Mouse (Mus musculus): ENCODE measurements around the gene Rcn3. TPM values are rescaled to one million over a fixed set of nuclear protein-coding genes. Genes with fewer than 3 reads are reported as not detected.
A peak's percentile ranks its signal among the peaks of the same experiment; 100 is the strongest.
"Not testable (repeated sequence)": the region's sequence is repeated elsewhere in the genome, so short reads cannot be mapped to it uniquely, and the experiment has no call there.

Gene Rcn3
- polyA plus RNA-seq, 1 experiment = 0.91 TPM

- no peaks in the 10 kb centered on the region; the same call in 1 of the 2 replicates for H3K4me1 ChIP-seq (ENCODE audit: control insufficient read depth)
- H3K27me3 ChIP-seq (ENCODE audit: control insufficient read depth) = no peaks in the 10 kb centered on the region
- H3K9me3 ChIP-seq (ENCODE audit: control insufficient read depth, low read length) = no peaks in the 10 kb centered on the region
- no peaks in the 10 kb centered on the region for H3K36me3 ChIP-seq (ENCODE audit: control insufficient read depth)
- TF ChIP-seq TAL1 (IDR thresholded peaks at IDR 0.05; ENCODE audit: low read length) = no peak
- TF ChIP-seq GATA1 (IDR thresholded peaks at IDR 0.05; ENCODE audit: low read length) = no peak
- H3K4me3 ChIP-seq (replicated peaks) = peak overlapping the region; percentile 17
Observed at GRCm38 (mm10) chr7:45102940-45103585, 11.0 kb upstream of the Rcn3 start.

- Histone ChIP-seq H3K36me3 (ENCODE audit: control insufficient read depth) (no peaks in the 10 kb centered on the region), H3K4me1 (ENCODE audit: control insufficient read depth) (no peaks in the 10 kb centered on the region; the same call in 1 of the 2 replicates), H3K4me3 (replicated peaks) (no peak overlapping the region), H3K9me3 (ENCODE audit: control insufficient read depth, low read length) (no peaks in the 10 kb centered on the region), H3K27me3 (ENCODE audit: control insufficient read depth) (no peaks in the 10 kb centered on the region)
- TF ChIP-seq TAL1 (IDR thresholded peaks at IDR 0.05; ENCODE audit: low read length) (no peak), GATA1 (IDR thresholded peaks at IDR 0.05; ENCODE audit: low read length) (no peak)
Observed at GRCm38 (mm10) chr7:45102441-45102840, 10.4 kb upstream of the Rcn3 start.

- no peak overlapping the region for H3K4me3 ChIP-seq (replicated peaks)
- no peaks in the 10 kb centered on the region; the same call in 1 of the 2 replicates for H3K4me1 ChIP-seq (ENCODE audit: control insufficient read depth)
- H3K9me3 ChIP-seq (ENCODE audit: control insufficient read depth, low read length) = no peaks in the 10 kb centered on the region
- H3K27me3 ChIP-seq (ENCODE audit: control insufficient read depth) = no peaks in the 10 kb centered on the region
- TF ChIP-seq TAL1 (IDR thresholded peaks at IDR 0.05; ENCODE audit: low read length) (no peak), GATA1 (IDR thresholded peaks at IDR 0.05; ENCODE audit: low read length) (no peak)
- no peaks in the 10 kb centered on the region for H3K36me3 ChIP-seq (ENCODE audit: control insufficient read depth)
Observed at GRCm38 (mm10) chr7:45100046-45100445, 8.0 kb upstream of the Rcn3 start.

GRCm38 (mm10) chr7:45098541-45099240, 6.7 kb upstream of the Rcn3 start:
- no peaks in the 10 kb centered on the region for H3K9me3 ChIP-seq (ENCODE audit: control insufficient read depth, low read length)
- no peak for TF ChIP-seq TAL1 (IDR thresholded peaks at IDR 0.05; ENCODE audit: low read length)
- TF ChIP-seq GATA1 (IDR thresholded peaks at IDR 0.05; ENCODE audit: low read length) = no peak
- H3K27me3 ChIP-seq (ENCODE audit: control insufficient read depth) = no peaks in the 10 kb centered on the region
- H3K4me1 ChIP-seq (ENCODE audit: control insufficient read depth) = peaks cover 3% of the 10 kb centered on the region
- no peak overlapping the region for H3K4me3 ChIP-seq (replicated peaks)
- H3K36me3 ChIP-seq (ENCODE audit: control insufficient read depth) = no peaks in the 10 kb centered on the region

GRCm38 (mm10) chr7:45097479-45097878, 5.5 kb upstream of the Rcn3 start:
- H3K36me3 ChIP-seq (ENCODE audit: control insufficient read depth) = no peaks in the 10 kb centered on the region
- H3K27me3 ChIP-seq (ENCODE audit: control insufficient read depth) = peaks cover 4% of the 10 kb centered on the region; the same call in 1 of the 2 replicates
- TF ChIP-seq TAL1 (IDR thresholded peaks at IDR 0.05; ENCODE audit: low read length) (no peak), GATA1 (IDR thresholded peaks at IDR 0.05; ENCODE audit: low read length) (no peak)
- H3K4me1 ChIP-seq (ENCODE audit: control insufficient read depth) = peaks cover 13% of the 10 kb centered on the region
- no peak overlapping the region for H3K4me3 ChIP-seq (replicated peaks)
- no peaks in the 10 kb centered on the region for H3K9me3 ChIP-seq (ENCODE audit: control insufficient read depth, low read length)

- H3K4me1 ChIP-seq (ENCODE audit: control insufficient read depth) = peaks cover 26% of the 10 kb centered on the region
- not testable (repeated sequence) for H3K36me3 ChIP-seq (ENCODE audit: control insufficient read depth); H3K4me3 ChIP-seq (replicated peaks); H3K9me3 ChIP-seq (ENCODE audit: control insufficient read depth, low read length); H3K27me3 ChIP-seq (ENCODE audit: control insufficient read depth)
Observed at GRCm38 (mm10) chr7:45095965-45096364, 3.9 kb upstream of the Rcn3 start.

- no peak overlapping the region for H3K4me3 ChIP-seq (replicated peaks)
- H3K36me3 ChIP-seq (ENCODE audit: control insufficient read depth) = no peaks in the 10 kb centered on the region
- TF ChIP-seq TAL1 (IDR thresholded peaks at IDR 0.05; ENCODE audit: low read length) (no peak), GATA1 (IDR thresholded peaks at IDR 0.05; ENCODE audit: low read length) (no peak)
- H3K27me3 ChIP-seq (ENCODE audit: control insufficient read depth) = peaks cover 4% of the 10 kb centered on the region; the same call in 1 of the 2 replicates
- peaks cover 32% of the 10 kb centered on the region for H3K4me1 ChIP-seq (ENCODE audit: control insufficient read depth)
- H3K9me3 ChIP-seq (ENCODE audit: control insufficient read depth, low read length) = no peaks in the 10 kb centered on the region
Observed at GRCm38 (mm10) chr7:45095367-45095766, 3.3 kb upstream of the Rcn3 start.

GRCm38 (mm10) chr7:45094121-45094520, 2.1 kb upstream of the Rcn3 start:
- Histone ChIP-seq H3K9me3 (ENCODE audit: control insufficient read depth, low read length) (no peaks in the 10 kb centered on the region), H3K4me1 (ENCODE audit: control insufficient read depth) (peaks cover 35% of the 10 kb centered on the region), H3K27me3 (ENCODE audit: control insufficient read depth) (peaks cover 4% of the 10 kb centered on the region; the same call in 1 of the 2 replicates), H3K36me3 (ENCODE audit: control insufficient read depth) (no peaks in the 10 kb centered on the region), H3K4me3 (replicated peaks) (no peak overlapping the region)
- TF ChIP-seq TAL1 (IDR thresholded peaks at IDR 0.05; ENCODE audit: low read length) (no peak), GATA1 (IDR thresholded peaks at IDR 0.05; ENCODE audit: low read length) (no peak)

GRCm38 (mm10) chr7:45093516-45093905, 1.5 kb upstream of the Rcn3 start:
- peaks cover 4% of the 10 kb centered on the region; the same call in 1 of the 2 replicates for H3K27me3 ChIP-seq (ENCODE audit: control insufficient read depth)
- H3K9me3 ChIP-seq (ENCODE audit: control insufficient read depth, low read length) = no peaks in the 10 kb centered on the region
- no peak overlapping the region for H3K4me3 ChIP-seq (replicated peaks)
- TF ChIP-seq TAL1 (IDR thresholded peaks at IDR 0.05; ENCODE audit: low read length) (no peak), GATA1 (IDR thresholded peaks at IDR 0.05; ENCODE audit: low read length) (no peak)
- no peaks in the 10 kb centered on the region for H3K36me3 ChIP-seq (ENCODE audit: control insufficient read depth)
- H3K4me1 ChIP-seq (ENCODE audit: control insufficient read depth) = peaks cover 36% of the 10 kb centered on the region

Data from erythroblast, embryonic 14.5 days (primary cell).